ENCODE assay signal across 10 mouse cellular contexts in the genomic region with DNA sequence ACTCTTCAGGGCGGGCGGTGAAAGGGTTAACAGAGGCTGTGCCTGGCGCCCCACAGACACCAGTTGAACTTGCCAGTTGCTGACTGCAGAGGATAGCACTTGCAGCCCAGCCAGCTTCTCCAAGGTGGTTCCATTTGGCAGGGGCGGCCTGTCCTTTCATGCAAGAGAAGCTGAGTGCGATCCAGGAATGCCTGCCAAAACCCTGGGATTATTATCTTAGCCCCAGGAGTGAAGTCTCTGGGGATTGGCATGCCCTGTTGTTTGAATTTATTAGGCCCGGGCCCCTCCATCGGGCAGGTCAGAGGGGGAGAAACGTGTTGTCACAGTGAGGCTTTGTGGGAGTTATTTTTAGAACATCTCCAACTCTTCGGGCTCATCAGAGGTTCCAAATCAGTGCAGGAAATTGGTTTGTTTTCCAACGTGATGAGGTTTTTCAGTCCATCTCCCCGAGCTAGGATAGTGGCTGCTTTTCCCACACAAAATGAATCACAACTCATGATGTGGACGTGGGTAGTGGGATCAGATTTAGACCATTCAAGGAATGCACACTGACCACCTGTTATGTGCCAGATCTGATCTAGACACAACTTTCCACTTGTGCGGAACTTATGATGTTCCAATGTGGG.
A peak's percentile ranks its signal among the peaks of the same experiment; 100 is the strongest.
DNase-seq lines count a peak whose midpoint lies in the region; ATAC-seq and TF ChIP-seq lines count a peak whose summit lies in the region.
"Had no signal": no experiment of that assay in that cellular context is flagged by ENCODE, and none has a peak within 500 bp of the region (broad histone marks: within the 10 kb centered on the region; RNA-seq: fewer than 3 reads in every experiment).

No protein-coding gene starts in this region.

- no peaks in the 10 kb centered on the region for H3K9me3 ChIP-seq in hindbrain, embryonic 16.5 days (ENCODE audit: control insufficient read depth, low read length)
- H3K9me3 ChIP-seq in hindbrain, embryonic 10.5 days, result no peaks in the 10 kb centered on the region
- no peaks in the 10 kb centered on the region for H3K9me3 ChIP-seq in heart, postnatal 0 days (replicated peaks; ENCODE audit: control insufficient read depth, low read length)
- no peaks in the 10 kb centered on the region for H3K9me3 ChIP-seq in limb, embryonic 15.5 days
- H3K9me3 ChIP-seq: liver, embryonic 15.5 days; stomach, embryonic 15.5 days had no signal

- TF ChIP-seq CTCF in heart, postnatal 0 days (IDR thresholded peaks at IDR 0.05; ENCODE audit: low read depth), result no peak

- no peak overlapping the region for H3K9ac ChIP-seq in hindbrain, embryonic 16.5 days (ENCODE audit: low read depth, low read length)
- no peak overlapping the region for H3K9ac ChIP-seq in heart, postnatal 0 days (replicated peaks; ENCODE audit: low read depth, low read length)
- H3K9ac ChIP-seq in limb, embryonic 15.5 days, result no peak overlapping the region
- H3K9ac ChIP-seq: liver, embryonic 15.5 days; stomach, embryonic 15.5 days had no signal

- no peak for TF ChIP-seq EP300 in heart, postnatal 0 days (IDR thresholded peaks at IDR 0.05; ENCODE audit: low read depth)

- peak; percentile 81 for ATAC-seq in hindbrain, embryonic 16.5 days
- peak; percentile 87 for ATAC-seq in frontal cortex, adult (ENCODE audit: low TSS enrichment)
- ATAC-seq in heart, postnatal 0 days (ENCODE audit: insufficient read depth, low read depth), result peak; percentile 42; the same call in 1 of the 2 replicates
- ATAC-seq in limb, embryonic 15.5 days (ENCODE audit: insufficient number of reproducible peaks, low FRiP score, low TSS enrichment, low read depth), result peak; percentile 46; the same call in 1 of the 2 replicates

- no peak overlapping the region for H3K27ac ChIP-seq in hindbrain, embryonic 16.5 days (ENCODE audit: low read depth, low read length)
- no peak overlapping the region for H3K27ac ChIP-seq in hindbrain, embryonic 10.5 days
- peak overlapping the region; percentile 8 for H3K27ac ChIP-seq in heart, postnatal 0 days (ENCODE audit: low read depth)
- H3K27ac ChIP-seq in limb, embryonic 15.5 days, result no peak overlapping the region
- H3K27ac ChIP-seq: liver, embryonic 15.5 days; stomach, embryonic 15.5 days had no signal

- no peaks in the 10 kb centered on the region for H3K36me3 ChIP-seq in hindbrain, embryonic 16.5 days (ENCODE audit: control insufficient read depth, insufficient read depth, low read length)
- H3K36me3 ChIP-seq in hindbrain, embryonic 10.5 days, result no peaks in the 10 kb centered on the region
- no peaks in the 10 kb centered on the region for H3K36me3 ChIP-seq in heart, postnatal 0 days (replicated peaks; ENCODE audit: control insufficient read depth, insufficient read depth, low read length)
- H3K36me3 ChIP-seq in limb, embryonic 15.5 days, result no peaks in the 10 kb centered on the region
- H3K36me3 ChIP-seq: liver, embryonic 15.5 days; stomach, embryonic 15.5 days had no signal

- 33% methylated on average over 13 of the region's 13 CpGs for WGBS in hindbrain, embryonic 16.5 days
- 48% methylated on average over 13 of the region's 13 CpGs for WGBS in hindbrain, embryonic 10.5 days
- 11% methylated on average over 13 of the region's 13 CpGs for WGBS in heart, postnatal 0 days
- 25% methylated on average over 13 of the region's 13 CpGs for WGBS in limb, embryonic 15.5 days

- H3K27me3 ChIP-seq in hindbrain, embryonic 16.5 days (replicated peaks; ENCODE audit: control insufficient read depth, insufficient read depth, low read length), result 0 out of 2 replicates have a peak, but pooled peaks cover 2% of the 10 kb centered on the region
- peaks cover 13% of the 10 kb centered on the region for H3K27me3 ChIP-seq in hindbrain, embryonic 10.5 days (ENCODE audit: insufficient read depth, poor library complexity, severe bottlenecking)
- H3K27me3 ChIP-seq in heart, postnatal 0 days (ENCODE audit: control insufficient read depth, insufficient read depth, low read length), result 0 out of 2 replicates have a peak, but pooled peaks cover 2% of the 10 kb centered on the region
- H3K27me3 ChIP-seq in limb, embryonic 15.5 days, result no peaks in the 10 kb centered on the region
- H3K27me3 ChIP-seq: liver, embryonic 15.5 days; stomach, embryonic 15.5 days had no signal

- H3K4me1 ChIP-seq in hindbrain, embryonic 16.5 days (ENCODE audit: control insufficient read depth, insufficient read depth, low read depth, low read length), result peaks cover 29% of the 10 kb centered on the region
- H3K4me1 ChIP-seq in hindbrain, embryonic 10.5 days (replicated peaks), result peaks cover 37% of the 10 kb centered on the region
- peaks cover 19% of the 10 kb centered on the region for H3K4me1 ChIP-seq in heart, postnatal 0 days (ENCODE audit: control insufficient read depth, insufficient read depth)
- H3K4me1 ChIP-seq in limb, embryonic 15.5 days, result peaks cover 38% of the 10 kb centered on the region

- no peak overlapping the region for H3K4me2 ChIP-seq in hindbrain, embryonic 16.5 days (ENCODE audit: low read length)
- H3K4me2 ChIP-seq in heart, postnatal 0 days (ENCODE audit: low read depth, low read length), result peak overlapping the region; percentile 41
- H3K4me2 ChIP-seq in limb, embryonic 15.5 days, result 0 out of 2 replicates have a peak overlapping the region, but pooled peaks have one; percentile 2
- H3K4me2 ChIP-seq: liver, embryonic 15.5 days; stomach, embryonic 15.5 days had no signal

- no peak for DNase-seq in hindbrain, embryonic 10.5 days (ENCODE audit: low spot score)
- peak; percentile 77 for DNase-seq in adrenal gland, postnatal 14 days
- DNase-seq in heart, postnatal 0 days (ENCODE audit: low spot score), result peak; percentile 61
- peak; percentile 28 to 54 for DNase-seq in urinary bladder, postnatal 36 days (ENCODE audit: low spot score in 2 of 2)
- DNase-seq in thymus, postnatal 36 days, result no peak

- H3K4me3 ChIP-seq in hindbrain, embryonic 16.5 days (ENCODE audit: low read length), result no peak overlapping the region
- no peak overlapping the region for H3K4me3 ChIP-seq in hindbrain, embryonic 10.5 days
- no peak overlapping the region for H3K4me3 ChIP-seq in heart, postnatal 0 days (ENCODE audit: low read depth, low read length)
- H3K4me3 ChIP-seq in limb, embryonic 15.5 days, result no peak overlapping the region
- H3K4me3 ChIP-seq: liver, embryonic 15.5 days; stomach, embryonic 15.5 days had no signal

Comparison
In these comparisons a context has a peak if more than half of its experiments do, and no peak if none do; other contexts are left out.
1. DNase-seq: peak in adrenal gland, postnatal 14 days (single experiment), heart, postnatal 0 days (single experiment) and urinary bladder, postnatal 36 days (2 of 2); none in hindbrain, embryonic 10.5 days (single experiment) and thymus, postnatal 36 days (0 of 2).
2. Peak in every context shown above with its lines, with median percentiles within 50 percentile points of each other: ATAC-seq.